Mouse (Mus musculus): ENCODE results near the gene Chil4. TPM values are rescaled to one million over a fixed set of nuclear protein-coding genes. Genes with fewer than 3 reads are reported as not detected.

Chil4 gene
- not detected in 2 replicates for polyA plus RNA-seq (2012; rRNA removed)

GRCm38 (mm10) chr3:106219407-106219806, at the start of gene Chil4:
Gene Chil4 (minus strand): TSS chr3:106219507.

DNA sequence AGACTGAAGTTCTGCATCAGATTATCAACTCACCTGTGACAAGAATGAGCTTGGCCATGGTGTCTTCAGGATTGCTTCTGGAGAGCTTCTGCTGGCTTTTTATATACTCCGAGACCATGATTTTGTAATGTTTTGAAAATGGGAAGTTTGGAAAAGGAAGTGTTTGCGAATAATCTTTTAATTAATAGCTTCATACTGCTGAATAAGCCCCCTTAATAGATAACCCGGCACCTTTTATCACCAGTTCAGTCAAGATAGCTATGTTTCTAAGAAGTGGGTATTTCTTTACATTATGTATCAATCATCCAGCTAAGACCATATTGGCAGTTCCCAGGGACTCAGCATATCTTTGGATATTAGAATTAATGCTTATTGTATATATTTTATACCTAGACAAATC, 51.8 kb downstream of the Chil4 start, which contains the start of gene Chil3:
TSS of gene Chil3 (minus strand) at position 101 of the 400 bp plus-strand sequence.

Other genes starting within 250 kb of the Chil4 start
- gene Ovgp1, start 245.8 kb downstream of the Chil4 start, polyA plus RNA-seq (2012; rRNA removed), result 1.1 and 1.5 TPM in 2 replicates
- gene Pifo, start 204.9 kb downstream of the Chil4 start, polyA plus RNA-seq (2012; rRNA removed), result not detected in 2 replicates
- 0.08 and 0.14 TPM in 2 replicates for gene Chil5, start 186.7 kb downstream of the Chil4 start, polyA plus RNA-seq (2012; rRNA removed)
- 0.02 TPM in 1 of 2 replicates, not detected in the other for gene Chia1, start 106.3 kb downstream of the Chil4 start, polyA plus RNA-seq (2012; rRNA removed)
- 60.8 and 80.9 TPM in 2 replicates for gene Chil3, start 51.9 kb downstream of the Chil4 start, polyA plus RNA-seq (2012; rRNA removed)
- gene Chil6, start 186.7 kb upstream of the Chil4 start, polyA plus RNA-seq (2012; rRNA removed), result 0.03 and 0.04 TPM in 2 replicates

Data from liver, embryonic 18 days (tissue).